Mouse (Mus musculus): ENCODE measurements around the gene Spink2.
"Not testable (repeated sequence)": the region's sequence is repeated elsewhere in the genome, so short reads cannot be mapped to it uniquely, and the experiment has no call there.

Spink2 gene

GRCm38 (mm10) chr5:77211236-77211635 is at the start of gene Spink2:
Spink2 (minus strand) TSS chr5:77211471.
- DNase-seq (ENCODE audit: low spot score), result peak; percentile 59

DNA sequence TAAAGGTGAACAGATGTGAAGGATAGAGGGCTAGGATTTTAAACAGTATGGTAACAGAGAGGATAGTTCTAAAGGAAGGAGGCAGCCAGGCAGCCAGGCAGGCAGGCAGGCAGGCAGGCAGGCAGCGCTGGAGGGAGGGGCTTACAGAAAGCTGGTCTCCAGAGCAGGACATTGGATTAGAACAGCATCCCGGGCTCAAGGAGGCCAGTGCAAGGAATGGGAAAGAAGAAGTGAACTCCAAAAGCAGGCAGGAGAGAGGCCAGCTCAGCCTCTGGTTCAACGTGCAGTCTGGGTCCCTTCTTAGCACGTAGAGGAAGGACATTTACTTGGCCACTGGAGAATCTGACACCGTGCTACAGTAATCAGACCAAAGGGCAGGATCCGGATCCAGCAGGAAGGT is 48.9 kb upstream of the Spink2 start:
- no peak for DNase-seq (ENCODE audit: low spot score)

- no peak for DNase-seq (ENCODE audit: low spot score)
Observed at GRCm38 (mm10) chr5:77259315-77259714, 48.0 kb upstream of the Spink2 start.

DNA sequence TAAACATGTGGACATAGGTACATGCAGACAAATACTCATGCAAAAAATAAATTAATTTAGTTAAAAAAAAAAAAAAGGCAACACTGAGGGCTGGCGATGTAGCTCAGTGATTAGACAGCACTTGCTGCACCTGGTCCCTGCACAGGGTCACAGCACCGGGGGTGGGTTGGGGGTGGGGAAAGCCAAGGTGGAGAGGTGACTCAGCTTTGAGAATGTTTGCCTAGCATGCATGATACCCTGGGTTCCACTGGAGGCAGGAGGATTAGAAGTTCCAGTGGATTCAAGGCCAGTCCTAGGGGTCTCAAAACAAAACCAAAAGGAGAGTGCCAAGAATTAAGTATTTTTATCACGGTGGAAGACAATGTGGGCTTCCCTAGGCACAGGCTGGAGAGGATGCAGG is 46.3 kb upstream of the Spink2 start:
- DNase-seq (ENCODE audit: low spot score), result no peak

DNA sequence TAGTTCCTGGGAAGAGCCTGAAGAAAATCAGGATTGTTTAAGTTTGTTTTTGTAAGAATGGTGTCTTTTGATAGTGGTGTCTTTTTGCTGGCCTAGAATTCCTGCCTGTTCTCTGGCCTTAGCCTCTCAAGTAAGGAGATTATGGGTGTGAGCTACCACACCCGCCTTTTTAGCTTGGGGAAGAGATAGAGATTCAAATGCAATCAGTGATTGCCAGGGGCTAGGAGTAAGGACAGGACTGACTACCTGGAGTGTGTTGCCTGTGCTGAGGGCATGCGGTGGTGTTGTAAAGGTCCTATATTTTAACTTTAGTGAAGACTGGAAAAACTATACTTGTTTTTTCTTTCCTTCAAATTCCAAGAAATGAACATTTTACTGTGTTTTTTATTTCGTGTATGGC is 43.1 kb upstream of the Spink2 start:
- DNase-seq (ENCODE audit: low spot score), result no peak

DNA sequence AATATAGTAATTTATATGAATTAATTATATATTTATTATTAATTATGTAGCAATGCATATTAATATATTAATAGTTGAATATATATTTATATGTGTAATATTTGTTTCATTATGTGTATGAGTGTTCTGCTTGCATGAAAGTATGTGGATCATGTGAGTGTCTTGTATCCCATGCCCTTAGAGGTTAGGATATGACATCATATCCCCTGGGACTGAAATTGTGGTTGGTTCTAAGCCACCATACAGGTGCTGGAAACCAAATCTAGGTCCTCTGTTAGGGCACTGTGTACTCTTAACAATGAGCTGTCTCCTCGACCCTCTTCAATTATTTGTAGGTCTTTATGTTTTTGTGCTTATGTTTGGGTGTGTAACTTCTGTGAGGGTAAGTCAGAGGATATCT is 41.9 kb upstream of the Spink2 start:
- DNase-seq (ENCODE audit: low spot score), result no peak

GRCm38 (mm10) chr5:77252115-77252827 is 41.0 kb upstream of the Spink2 start:
- no peak for DNase-seq (ENCODE audit: low spot score)

DNA sequence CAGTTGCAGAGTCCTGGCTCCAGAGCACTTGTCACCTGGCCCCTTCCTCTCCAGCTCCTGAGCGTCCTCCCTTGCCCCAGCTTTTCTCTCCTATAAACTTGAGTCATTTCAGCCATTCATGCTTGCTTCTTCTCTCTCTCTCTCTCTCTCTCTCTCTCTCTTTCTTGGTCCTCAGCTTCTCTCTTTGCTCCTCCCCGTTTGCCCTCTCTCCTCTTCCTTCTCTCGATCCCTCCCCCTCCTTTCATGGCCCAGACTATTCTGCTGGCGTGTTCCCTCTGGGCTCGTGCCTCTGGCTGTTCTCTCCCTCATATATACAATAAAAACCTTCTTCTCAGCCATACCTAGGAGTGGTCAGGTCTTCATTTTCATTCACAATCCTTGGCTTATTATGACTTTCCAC is 40.4 kb upstream of the Spink2 start:
- DNase-seq (ENCODE audit: low spot score), result no peak

- DNase-seq (ENCODE audit: low spot score), result no peak
Observed at GRCm38 (mm10) chr5:77250083-77250482, 38.8 kb upstream of the Spink2 start.

DNA sequence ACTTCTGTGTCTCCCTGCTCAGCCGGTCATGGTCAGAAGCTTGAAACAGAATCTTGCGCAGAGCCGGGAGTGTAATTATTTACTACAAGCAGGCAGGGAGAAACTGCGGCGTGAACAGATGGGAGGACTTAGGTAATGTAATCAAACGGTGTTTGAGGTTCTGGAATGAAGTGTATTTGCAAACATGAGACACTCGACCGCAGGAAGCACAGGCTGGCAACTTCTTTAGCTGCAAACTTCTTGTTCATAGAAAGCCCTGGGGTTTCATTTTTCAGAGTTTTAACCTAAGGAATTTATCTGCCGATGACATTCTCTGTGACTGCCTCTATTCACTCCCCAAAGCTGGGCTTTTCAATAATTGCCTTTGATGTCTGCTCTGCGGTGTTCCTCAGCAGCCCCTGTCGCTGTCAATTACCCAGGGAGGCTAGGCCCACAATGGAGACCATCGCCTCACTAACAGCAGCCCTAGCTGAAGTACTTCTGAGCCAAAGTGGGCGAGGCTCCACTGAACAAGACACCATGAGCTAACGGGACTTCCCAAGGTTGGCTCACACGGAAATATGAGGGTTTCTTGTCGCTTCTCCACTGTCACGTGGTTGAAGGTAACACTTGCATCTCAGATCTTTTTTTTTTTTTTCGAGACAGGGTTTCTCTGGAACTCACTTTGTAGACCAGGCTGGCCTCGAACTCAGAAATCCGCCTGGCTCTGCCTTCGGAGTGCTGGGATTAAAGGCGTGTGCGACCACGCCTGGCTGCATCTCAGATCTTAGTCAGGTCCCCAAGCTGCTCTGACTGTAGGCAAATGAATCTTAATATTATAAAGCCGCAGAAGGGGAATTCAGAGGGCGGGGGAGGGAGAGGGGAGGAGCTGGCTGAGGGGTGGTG is 34.8 kb upstream of the Spink2 start:
- peak; percentile 9 for DNase-seq (ENCODE audit: low spot score)

- DNase-seq (ENCODE audit: low spot score), result no peak
Observed at GRCm38 (mm10) chr5:77245463-77245786, 34.2 kb upstream of the Spink2 start.

DNA sequence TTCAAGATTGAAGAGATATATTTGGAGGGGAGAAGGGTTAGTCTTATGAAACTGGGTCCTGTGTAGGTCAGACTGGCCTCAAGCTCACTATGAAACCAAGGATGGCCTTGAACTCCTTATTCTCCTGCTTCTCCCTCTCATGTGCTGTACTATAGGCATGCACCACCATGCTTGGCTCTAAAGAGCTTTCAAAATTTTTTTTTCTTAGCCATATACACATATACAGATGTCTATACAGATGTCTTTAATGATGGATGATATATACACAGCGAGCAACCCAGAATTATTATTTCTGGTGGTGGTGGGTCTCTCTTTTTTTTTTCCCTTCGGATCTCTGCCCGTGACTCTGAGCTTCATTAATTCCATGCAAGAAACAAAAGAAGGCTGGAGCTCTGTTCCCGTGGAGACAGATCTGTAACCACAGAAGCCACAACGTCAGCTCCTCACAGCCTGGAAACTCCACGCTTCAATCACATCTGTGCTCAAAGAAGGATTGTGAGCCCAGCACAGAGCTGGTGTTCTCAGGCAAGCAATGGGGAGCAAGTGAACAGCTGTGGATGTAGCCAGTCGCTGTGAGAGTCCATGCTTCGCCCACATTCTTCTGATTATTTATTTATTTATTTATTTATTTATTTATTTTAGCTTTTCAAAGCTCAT is 33.2 kb upstream of the Spink2 start:
- DNase-seq (ENCODE audit: low spot score), result no peak

GRCm38 (mm10) chr5:77237104-77237503 is 25.8 kb upstream of the Spink2 start:
- no peak for DNase-seq (ENCODE audit: low spot score)

GRCm38 (mm10) chr5:77234921-77235320 is 23.6 kb upstream of the Spink2 start:
- no peak for DNase-seq (ENCODE audit: low spot score)

- not testable (repeated sequence) for DNase-seq (ENCODE audit: low spot score)
Observed at GRCm38 (mm10) chr5:77231863-77232262, 20.6 kb upstream of the Spink2 start.

DNA sequence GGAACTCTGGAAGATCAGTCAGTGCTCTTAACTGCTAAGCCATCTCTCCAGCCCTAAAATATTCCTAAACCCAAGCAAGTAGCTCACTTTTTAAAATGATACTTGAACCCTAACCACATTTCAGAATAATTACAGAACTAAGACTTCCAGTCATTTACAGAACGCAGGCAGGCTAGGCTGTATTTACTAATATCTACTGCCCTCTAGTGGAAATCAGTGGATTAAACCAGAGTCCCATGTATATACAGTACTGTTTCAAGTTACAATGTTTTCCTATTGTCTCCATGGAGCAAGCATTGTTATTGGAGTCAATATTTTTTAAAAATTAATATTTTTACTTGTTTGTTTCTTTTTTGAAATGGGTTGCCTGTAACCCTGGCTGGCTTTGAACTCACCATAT is 17.7 kb upstream of the Spink2 start:
- DNase-seq (ENCODE audit: low spot score), result no peak

- no peak for DNase-seq (ENCODE audit: low spot score)
Observed at GRCm38 (mm10) chr5:77223043-77223975, 12.0 kb upstream of the Spink2 start.

GRCm38 (mm10) chr5:77217724-77218123 is 6.5 kb upstream of the Spink2 start:
- DNase-seq (ENCODE audit: low spot score), result no peak

DNA sequence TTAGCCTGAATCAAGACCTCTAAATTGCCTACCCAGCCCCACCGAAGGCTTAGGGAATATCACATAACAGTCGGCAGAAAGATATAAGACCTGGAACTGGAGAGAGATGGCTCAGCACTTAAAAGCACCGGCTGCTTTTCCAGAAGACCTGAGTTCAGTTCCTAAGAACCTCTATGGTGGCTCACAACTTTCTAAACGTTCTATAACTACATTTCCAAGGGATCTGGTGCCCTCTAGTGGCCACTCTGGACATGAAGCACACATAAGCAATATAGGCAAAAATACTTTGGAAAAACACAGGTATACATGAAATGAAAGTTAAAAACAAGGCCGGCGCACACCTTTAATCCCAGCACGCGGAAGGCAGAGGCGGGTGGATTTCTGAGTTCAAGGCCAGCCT is 5.9 kb upstream of the Spink2 start:
- DNase-seq (ENCODE audit: low spot score), result peak; percentile 45

- DNase-seq (ENCODE audit: low spot score), result no peak
Observed at GRCm38 (mm10) chr5:77206134-77206533, 5.1 kb downstream of the Spink2 start.

- no peak for DNase-seq (ENCODE audit: low spot score)
Observed at GRCm38 (mm10) chr5:77202238-77202637, 9.0 kb downstream of the Spink2 start.

DNA sequence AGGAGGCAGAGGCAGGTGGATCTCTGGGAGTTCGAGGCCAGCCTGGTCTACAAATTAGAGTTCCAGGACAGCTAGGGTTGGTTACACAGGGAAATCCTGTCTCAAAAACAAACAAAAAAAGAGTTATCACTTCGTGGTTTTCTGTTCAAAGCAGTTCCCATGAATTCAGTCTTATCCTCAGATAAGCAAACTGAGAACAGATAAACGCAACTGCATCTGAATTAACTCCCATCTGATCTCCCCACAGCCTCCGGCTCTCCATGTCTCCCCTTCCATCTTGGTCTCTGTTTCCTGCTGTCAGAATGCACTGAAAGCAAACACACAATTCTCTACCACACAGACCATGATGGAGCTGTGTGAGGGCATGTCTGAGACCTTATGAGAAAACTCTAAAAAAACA is 10.6 kb downstream of the Spink2 start:
- DNase-seq (ENCODE audit: low spot score), result no peak
